Mouse (Mus musculus): ENCODE measurements at regions not wholly inside any gene's neighbourhood (a gene's known extent, or its start where the extent isn't known, plus 50 kb on each side); places are given as distances from the start of the nearest gene placed in this dataset.

GRCm38 (mm10) chr11:37936439-37937134 is 700.8 kb upstream of the Tenm2 start:
- WGBS (ENCODE audit: insufficient replicate concordance), result 80% methylated on average over 5 of the region's 5 CpGs
- H3K36me3 ChIP-seq (ENCODE audit: control insufficient read depth, insufficient read depth, low read length), result no peaks in the 10 kb centered on the region
- no peak for ATAC-seq (replicated peaks; ENCODE audit: insufficient number of reproducible peaks, low FRiP score, low TSS enrichment)

GRCm38 (mm10) chr11:37913161-37913560 is 677.4 kb upstream of the Tenm2 start:
- H3K4me2 ChIP-seq, result no peak overlapping the region
- H3K9me3 ChIP-seq (replicated peaks; ENCODE audit: control insufficient read depth, low read length), result no peaks in the 10 kb centered on the region
- no peak overlapping the region for H3K27ac ChIP-seq (ENCODE audit: low read depth, low read length)
- no peaks in the 10 kb centered on the region for H3K4me1 ChIP-seq (ENCODE audit: control insufficient read depth, insufficient read depth, low read length)
- WGBS (ENCODE audit: insufficient replicate concordance), result 61% methylated on average over 2 of the region's 2 CpGs
- no peak overlapping the region for H3K4me3 ChIP-seq (ENCODE audit: low read depth, low read length)
- no peak overlapping the region for H3K9ac ChIP-seq (ENCODE audit: low read depth, low read length)
- no peak for ATAC-seq (replicated peaks; ENCODE audit: insufficient number of reproducible peaks, low FRiP score, low TSS enrichment)
- no peaks in the 10 kb centered on the region for H3K27me3 ChIP-seq (ENCODE audit: control insufficient read depth, insufficient read depth, low read length)
- no peaks in the 10 kb centered on the region for H3K36me3 ChIP-seq (ENCODE audit: control insufficient read depth, insufficient read depth, low read length)

More at GRCm38 (mm10) chr11:37936439-37937134, 700.8 kb upstream of the Tenm2 start:
- H3K4me1 ChIP-seq (ENCODE audit: control insufficient read depth, insufficient read depth, low read length), result no peaks in the 10 kb centered on the region
- no peak overlapping the region for H3K4me3 ChIP-seq (ENCODE audit: low read depth, low read length)
- no peaks in the 10 kb centered on the region for H3K27me3 ChIP-seq (ENCODE audit: control insufficient read depth, insufficient read depth, low read length)
- no peak overlapping the region for H3K4me2 ChIP-seq
- H3K27ac ChIP-seq (ENCODE audit: low read depth, low read length), result no peak overlapping the region
- H3K9me3 ChIP-seq (replicated peaks; ENCODE audit: control insufficient read depth, low read length), result no peaks in the 10 kb centered on the region
- H3K9ac ChIP-seq (ENCODE audit: low read depth, low read length), result no peak overlapping the region

DNA sequence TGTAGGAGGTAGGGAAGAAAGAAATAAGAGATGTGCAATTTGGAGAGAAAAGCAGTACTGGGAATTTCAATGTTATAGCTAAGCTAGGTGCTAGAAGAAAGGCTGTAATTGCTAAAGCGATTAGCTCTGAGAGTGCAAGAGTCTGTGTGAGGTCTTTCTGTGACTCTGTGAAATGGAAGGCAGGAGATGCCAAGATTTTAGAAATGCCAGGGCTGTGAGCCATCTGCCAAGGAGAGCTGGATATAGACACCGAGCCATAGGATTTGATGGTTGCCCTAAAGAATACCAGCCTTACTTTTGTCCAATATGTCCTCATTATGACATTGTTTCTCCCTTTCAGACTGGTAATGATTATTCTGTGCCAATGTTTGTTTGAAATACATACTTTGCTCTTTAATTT is 669.2 kb upstream of the Tenm2 start:
- Histone ChIP-seq H3K9ac (ENCODE audit: low read depth, low read length) (no peak overlapping the region), H3K4me1 (ENCODE audit: control insufficient read depth, insufficient read depth, low read length) (no peaks in the 10 kb centered on the region), H3K4me3 (ENCODE audit: low read depth, low read length) (no peak overlapping the region), H3K9me3 (replicated peaks; ENCODE audit: control insufficient read depth, low read length) (no peaks in the 10 kb centered on the region), H3K36me3 (ENCODE audit: control insufficient read depth, insufficient read depth, low read length) (no peaks in the 10 kb centered on the region), H3K27me3 (ENCODE audit: control insufficient read depth, insufficient read depth, low read length) (no peaks in the 10 kb centered on the region), H3K27ac (ENCODE audit: low read depth, low read length) (no peak overlapping the region), H3K4me2 (no peak overlapping the region)
- ATAC-seq (replicated peaks; ENCODE audit: insufficient number of reproducible peaks, low FRiP score, low TSS enrichment), result no peak
- 77% methylated on average over 2 of the region's 2 CpGs for WGBS (ENCODE audit: insufficient replicate concordance)

- no peak overlapping the region for H3K4me2 ChIP-seq
- H3K27me3 ChIP-seq (ENCODE audit: control insufficient read depth, insufficient read depth, low read length), result no peaks in the 10 kb centered on the region
- H3K9ac ChIP-seq (ENCODE audit: low read depth, low read length), result no peak overlapping the region
- H3K9me3 ChIP-seq (replicated peaks; ENCODE audit: control insufficient read depth, low read length), result no peaks in the 10 kb centered on the region
- H3K36me3 ChIP-seq (ENCODE audit: control insufficient read depth, insufficient read depth, low read length), result no peaks in the 10 kb centered on the region
- H3K27ac ChIP-seq (ENCODE audit: low read depth, low read length), result no peak overlapping the region
- H3K4me3 ChIP-seq (ENCODE audit: low read depth, low read length), result no peak overlapping the region
- ATAC-seq (replicated peaks; ENCODE audit: insufficient number of reproducible peaks, low FRiP score, low TSS enrichment), result no peak
- H3K4me1 ChIP-seq (ENCODE audit: control insufficient read depth, insufficient read depth, low read length), result no peaks in the 10 kb centered on the region
These were observed 661.9 kb upstream of the Tenm2 start for GRCm38 (mm10) chr11:37897713-37898112.

- Histone ChIP-seq H3K4me3 (ENCODE audit: low read depth, low read length) (no peak overlapping the region), H3K9ac (ENCODE audit: low read depth, low read length) (no peak overlapping the region), H3K36me3 (ENCODE audit: control insufficient read depth, insufficient read depth, low read length) (no peaks in the 10 kb centered on the region), H3K27ac (ENCODE audit: low read depth, low read length) (no peak overlapping the region), H3K4me1 (ENCODE audit: control insufficient read depth, insufficient read depth, low read length) (no peaks in the 10 kb centered on the region), H3K27me3 (ENCODE audit: control insufficient read depth, insufficient read depth, low read length) (no peaks in the 10 kb centered on the region), H3K4me2 (no peak overlapping the region), H3K9me3 (replicated peaks; ENCODE audit: control insufficient read depth, low read length) (no peaks in the 10 kb centered on the region)
- 77% methylated on average over 4 of the region's 4 CpGs for WGBS (ENCODE audit: insufficient replicate concordance)
- no peak for ATAC-seq (replicated peaks; ENCODE audit: insufficient number of reproducible peaks, low FRiP score, low TSS enrichment)
These were observed 647.0 kb upstream of the Tenm2 start for GRCm38 (mm10) chr11:37882717-37883116.

GRCm38 (mm10) chr11:37837301-37837700 is 601.5 kb upstream of the Tenm2 start:
- H3K36me3 ChIP-seq (ENCODE audit: control insufficient read depth, insufficient read depth, low read length), result no peaks in the 10 kb centered on the region
- no peak overlapping the region for H3K4me2 ChIP-seq
- no peak for ATAC-seq (replicated peaks; ENCODE audit: insufficient number of reproducible peaks, low FRiP score, low TSS enrichment)
- H3K27me3 ChIP-seq (ENCODE audit: control insufficient read depth, insufficient read depth, low read length), result no peaks in the 10 kb centered on the region
- no peak overlapping the region for H3K9ac ChIP-seq (ENCODE audit: low read depth, low read length)
- H3K27ac ChIP-seq (ENCODE audit: low read depth, low read length), result no peak overlapping the region
- 72% methylated on average over 5 of the region's 5 CpGs for WGBS (ENCODE audit: insufficient replicate concordance)
- no peak overlapping the region for H3K4me3 ChIP-seq (ENCODE audit: low read depth, low read length)
- H3K9me3 ChIP-seq (replicated peaks; ENCODE audit: control insufficient read depth, low read length), result no peaks in the 10 kb centered on the region
- H3K4me1 ChIP-seq (ENCODE audit: control insufficient read depth, insufficient read depth, low read length), result no peaks in the 10 kb centered on the region

DNA sequence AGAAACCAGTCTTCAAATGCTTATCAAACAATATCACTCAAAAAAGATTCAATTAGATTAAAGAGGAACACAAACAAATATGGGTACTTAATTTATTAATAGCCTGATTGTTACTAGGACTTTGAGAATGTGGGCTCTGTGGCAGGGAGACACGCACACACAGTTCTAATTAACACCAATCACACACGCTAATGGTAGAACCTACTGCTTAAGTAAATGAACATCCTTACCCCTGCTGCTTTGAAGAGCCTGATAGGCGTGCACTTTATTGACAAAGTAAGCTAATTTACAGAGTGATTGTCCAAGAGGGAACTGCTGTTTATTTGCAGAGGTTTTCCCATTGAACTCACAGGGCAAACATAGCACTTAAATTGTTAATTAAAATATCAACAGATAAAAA is 595.2 kb upstream of the Tenm2 start:
- H3K4me1 ChIP-seq (ENCODE audit: control insufficient read depth, insufficient read depth, low read length), result no peaks in the 10 kb centered on the region
- no peak overlapping the region for H3K4me3 ChIP-seq (ENCODE audit: low read depth, low read length)
- no peaks in the 10 kb centered on the region for H3K9me3 ChIP-seq (replicated peaks; ENCODE audit: control insufficient read depth, low read length)
- no peak overlapping the region for H3K4me2 ChIP-seq
- 66% methylated on average over 3 of the region's 3 CpGs for WGBS (ENCODE audit: insufficient replicate concordance)
- no peaks in the 10 kb centered on the region for H3K36me3 ChIP-seq (ENCODE audit: control insufficient read depth, insufficient read depth, low read length)
- ATAC-seq (replicated peaks; ENCODE audit: insufficient number of reproducible peaks, low FRiP score, low TSS enrichment), result no peak
- H3K9ac ChIP-seq (ENCODE audit: low read depth, low read length), result no peak overlapping the region
- no peak overlapping the region for H3K27ac ChIP-seq (ENCODE audit: low read depth, low read length)
- H3K27me3 ChIP-seq (ENCODE audit: control insufficient read depth, insufficient read depth, low read length), result no peaks in the 10 kb centered on the region

- Histone ChIP-seq H3K4me2 (no peak overlapping the region), H3K27me3 (ENCODE audit: control insufficient read depth, insufficient read depth, low read length) (no peaks in the 10 kb centered on the region), H3K9me3 (replicated peaks; ENCODE audit: control insufficient read depth, low read length) (no peaks in the 10 kb centered on the region), H3K36me3 (ENCODE audit: control insufficient read depth, insufficient read depth, low read length) (no peaks in the 10 kb centered on the region), H3K27ac (ENCODE audit: low read depth, low read length) (no peak overlapping the region), H3K9ac (ENCODE audit: low read depth, low read length) (no peak overlapping the region), H3K4me1 (ENCODE audit: control insufficient read depth, insufficient read depth, low read length) (no peaks in the 10 kb centered on the region), H3K4me3 (ENCODE audit: low read depth, low read length) (no peak overlapping the region)
- WGBS (ENCODE audit: insufficient replicate concordance), result 78% methylated on average over 5 of the region's 5 CpGs
- ATAC-seq (replicated peaks; ENCODE audit: insufficient number of reproducible peaks, low FRiP score, low TSS enrichment), result no peak
These were observed 571.0 kb upstream of the Tenm2 start for GRCm38 (mm10) chr11:37806761-37807160.

GRCm38 (mm10) chr11:37798783-37799318 is 563.1 kb upstream of the Tenm2 start:
- Histone ChIP-seq H3K9me3 (replicated peaks; ENCODE audit: control insufficient read depth, low read length) (no peaks in the 10 kb centered on the region), H3K4me2 (no peak overlapping the region), H3K9ac (ENCODE audit: low read depth, low read length) (no peak overlapping the region), H3K4me3 (ENCODE audit: low read depth, low read length) (no peak overlapping the region), H3K27me3 (ENCODE audit: control insufficient read depth, insufficient read depth, low read length) (no peaks in the 10 kb centered on the region), H3K36me3 (ENCODE audit: control insufficient read depth, insufficient read depth, low read length) (no peaks in the 10 kb centered on the region), H3K4me1 (ENCODE audit: control insufficient read depth, insufficient read depth, low read length) (no peaks in the 10 kb centered on the region), H3K27ac (ENCODE audit: low read depth, low read length) (no peak overlapping the region)
- 68% methylated on average over 6 of the region's 6 CpGs for WGBS (ENCODE audit: insufficient replicate concordance)
- ATAC-seq (replicated peaks; ENCODE audit: insufficient number of reproducible peaks, low FRiP score, low TSS enrichment), result no peak
